Mouse (Mus musculus): Measurements from ENCODE around the gene Mettl11b. TPM values are rescaled to one million over a fixed set of nuclear protein-coding genes. Genes with fewer than 3 reads are reported as not detected.

The Mettl11b gene
- total RNA-seq, 2 experiments from 2014 or later, result 0.37 to 0.48 TPM

DNA sequence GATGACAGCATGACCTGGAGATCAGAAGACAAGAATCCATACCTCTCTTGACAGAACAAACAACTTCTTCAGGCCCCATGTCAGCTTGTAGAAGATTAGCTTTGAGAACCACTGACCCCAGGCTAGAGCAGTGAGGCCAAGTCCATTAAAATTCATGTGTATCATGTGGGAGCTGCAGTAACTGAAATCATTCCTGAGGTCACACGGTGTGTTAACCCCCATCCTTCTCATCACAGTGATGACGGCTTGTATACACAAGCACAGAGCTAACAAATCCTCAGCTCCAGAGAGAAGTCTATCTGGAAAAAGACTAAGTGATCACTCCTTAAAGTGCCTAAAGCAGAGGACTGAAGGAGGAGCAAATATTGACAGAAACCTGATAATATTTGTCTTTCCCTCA lies 68.0 kb downstream of the Mettl11b start:
- no peak for DNase-seq
- intact Hi-C loops (cut with DNase I), result no loop called here

DNA sequence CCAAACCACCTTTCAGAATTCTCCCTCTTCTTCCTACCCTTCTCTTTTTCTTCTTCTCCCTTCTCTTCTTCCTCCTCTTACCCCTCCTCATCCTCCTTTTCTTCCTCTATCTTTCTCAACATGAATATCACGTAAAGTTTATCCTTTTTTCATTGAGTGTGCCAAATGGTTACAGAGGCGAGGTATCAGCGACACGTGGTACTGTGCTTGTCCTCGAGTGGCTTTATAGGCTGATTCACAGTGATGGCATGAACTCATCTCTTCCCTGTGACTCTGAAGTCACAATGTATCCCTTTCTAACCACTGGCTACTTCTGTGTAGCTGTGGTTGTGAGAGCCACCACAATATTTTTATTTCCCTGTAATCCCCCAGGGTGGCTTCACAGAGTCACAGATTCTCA lies 68.6 kb downstream of the Mettl11b start:
- DNase-seq, result no peak

More for the DNA sequence above, 68.6 kb downstream of the Mettl11b start:
- intact Hi-C loops (cut with DNase I), result no loop called here

Other genes starting within 250 kb of the Mettl11b start
- gene Kifap3, start 54.4 kb upstream of the Mettl11b start, total RNA-seq (2021), result 10 to 100 TPM; 24.8 to 26.1 TPM
- 1 to 10 TPM; 9.0 to 9.1 TPM for gene Scyl3, start 203.9 kb upstream of the Mettl11b start, total RNA-seq (2021)